Mouse (Mus musculus): Measurements from ENCODE around the gene Arrdc5. TPM values are rescaled to one million over a fixed set of nuclear protein-coding genes. Genes with fewer than 3 reads are reported as not detected.

Arrdc5 gene
- polyA plus RNA-seq, 1 experiment from 2014 or later = not detected

Other genes with a start within 250 kb of the Arrdc5 start
- gene Ubxn6, start 225.3 kb downstream of the Arrdc5 start, polyA plus RNA-seq (2014; fragmentation: Nextera tagmentation; extraction: Ambion mirVana) = 69.9 and 80.9 TPM in 2 replicates
- 96.8 and 102 TPM in 2 replicates for gene Hdgfl2, start 220.7 kb downstream of the Arrdc5 start, polyA plus RNA-seq (2014; fragmentation: Nextera tagmentation; extraction: Ambion mirVana)
- 0.19 and 0.28 TPM in 2 replicates for gene Plin4, start 190.5 kb downstream of the Arrdc5 start, polyA plus RNA-seq (2014; fragmentation: Nextera tagmentation; extraction: Ambion mirVana)
- 0.95 and 1.9 TPM in 2 replicates for gene Plin5, start 182.7 kb downstream of the Arrdc5 start, polyA plus RNA-seq (2014; fragmentation: Nextera tagmentation; extraction: Ambion mirVana)
- 0.24 TPM in 2 replicates for gene Lrg1, start 178.3 kb downstream of the Arrdc5 start, polyA plus RNA-seq (2014; fragmentation: Nextera tagmentation; extraction: Ambion mirVana)
- gene Sema6b, start 159.9 kb downstream of the Arrdc5 start, polyA plus RNA-seq (2014; fragmentation: Nextera tagmentation; extraction: Ambion mirVana) = 11.8 and 13.8 TPM in 2 replicates
- gene Tnfaip8l1, start 137.8 kb downstream of the Arrdc5 start, polyA plus RNA-seq (2014; fragmentation: Nextera tagmentation; extraction: Ambion mirVana) = 9.2 and 9.9 TPM in 2 replicates
- gene Mydgf, start 116.4 kb downstream of the Arrdc5 start, polyA plus RNA-seq (2014; fragmentation: Nextera tagmentation; extraction: Ambion mirVana) = 68.6 and 69.7 TPM in 2 replicates
- 21.0 and 26.9 TPM in 2 replicates for gene Dpp9, start 81.4 kb downstream of the Arrdc5 start, polyA plus RNA-seq (2014; fragmentation: Nextera tagmentation; extraction: Ambion mirVana)
- 20.4 and 23.5 TPM in 2 replicates for gene Fem1a, start 43.5 kb downstream of the Arrdc5 start, polyA plus RNA-seq (2014; fragmentation: Nextera tagmentation; extraction: Ambion mirVana)
- 0.92 and 1.7 TPM in 2 replicates for gene Ticam1, start 23.5 kb downstream of the Arrdc5 start, polyA plus RNA-seq (2014; fragmentation: Nextera tagmentation; extraction: Ambion mirVana)
- 6.9 and 13.2 TPM in 2 replicates for gene Plin3, start 7.4 kb downstream of the Arrdc5 start, polyA plus RNA-seq (2014; fragmentation: Nextera tagmentation; extraction: Ambion mirVana)
- gene Uhrf1, start 3.0 kb upstream of the Arrdc5 start, polyA plus RNA-seq (2014; fragmentation: Nextera tagmentation; extraction: Ambion mirVana) = 5.7 and 9.4 TPM in 2 replicates
- 58.6 and 66.1 TPM in 2 replicates for gene Kdm4b, start 25.8 kb upstream of the Arrdc5 start, polyA plus RNA-seq (2014; fragmentation: Nextera tagmentation; extraction: Ambion mirVana)
- 255 and 266 TPM in 2 replicates for gene Ptprs, start 176.2 kb upstream of the Arrdc5 start, polyA plus RNA-seq (2014; fragmentation: Nextera tagmentation; extraction: Ambion mirVana)
- gene Znrf4, start 212.1 kb upstream of the Arrdc5 start, polyA plus RNA-seq (2014; fragmentation: Nextera tagmentation; extraction: Ambion mirVana) = not detected in 2 replicates

Measured in neural tube, embryonic 14.5 days (tissue).